Comparison of ENCODE assay signal across 17 mouse cellular contexts in genomic region chr5:131690781-131691180, GRCm38 (mm10).
DNase-seq lines count a peak whose midpoint lies in the region; ATAC-seq and TF ChIP-seq lines count a peak whose summit lies in the region.
"Had no signal": no experiment of that assay in that cellular context is flagged by ENCODE, and none has a peak within 500 bp of the region (broad histone marks: within the 10 kb centered on the region; RNA-seq: fewer than 3 reads in every experiment).

No protein-coding gene starts in this region.

- H3K27ac ChIP-seq in lung, embryonic 14.5 days (ENCODE audit: low read depth) = no peak overlapping the region
- no peak overlapping the region for H3K27ac ChIP-seq in midbrain, embryonic 15.5 days
- H3K27ac ChIP-seq: embryonic facial prominence, embryonic 10.5 days; forebrain, embryonic 15.5 days; left cerebral cortex, adult 2 months; limb, embryonic 12.5 days; liver, embryonic 13.5 days had no signal

- no peaks in the 10 kb centered on the region for H3K4me1 ChIP-seq in lung, embryonic 14.5 days (ENCODE audit: insufficient read depth)
- H3K4me1 ChIP-seq in midbrain, embryonic 15.5 days = peaks cover 16% of the 10 kb centered on the region; the same call in 1 of the 2 replicates
- H3K4me1 ChIP-seq: embryonic facial prominence, embryonic 10.5 days; limb, embryonic 12.5 days; liver, embryonic 13.5 days; megakaryocyte, embryonic 14.5 days had no signal

- no peak for TF ChIP-seq CTCF in lung, embryonic 14.5 days (IDR thresholded peaks at IDR 0.05; ENCODE audit: low read depth)

- no peaks in the 10 kb centered on the region for H3K36me3 ChIP-seq in lung, embryonic 14.5 days (ENCODE audit: insufficient read depth)
- H3K36me3 ChIP-seq in midbrain, embryonic 15.5 days (replicated peaks) = no peaks in the 10 kb centered on the region
- H3K36me3 ChIP-seq: embryonic facial prominence, embryonic 10.5 days; forebrain, embryonic 15.5 days; limb, embryonic 12.5 days; liver, embryonic 13.5 days had no signal

- DNase-seq in cerebellum, postnatal 36 days = peak; percentile 19 to 32
- DNase-seq in cerebellum, adult 9-10 months = no peak
- DNase-seq in lung, embryonic 14.5 days = peak; percentile 20
- no peak for DNase-seq in lung, postnatal 4 days
- peak; percentile 6 to 12 for DNase-seq in heart, adult 9 months (ENCODE audit: low spot score in 2 of 2)
- DNase-seq: cerebellum, adult 9-11 months; kidney, adult 18-20 months; kidney, postnatal 14 days; liver, embryonic 13.5 days; right cerebral cortex, adult 18-20 months had no signal

- H3K4me3 ChIP-seq in lung, embryonic 14.5 days (ENCODE audit: low read depth, low read length) = no peak overlapping the region
- H3K4me3 ChIP-seq in midbrain, embryonic 15.5 days = no peak overlapping the region
- H3K4me3 ChIP-seq: embryonic facial prominence, embryonic 10.5 days; forebrain, embryonic 15.5 days; left cerebral cortex, adult 2 months; limb, embryonic 12.5 days; liver, embryonic 13.5 days; megakaryocyte, embryonic 14.5 days had no signal

- 77% methylated on average over 1 of the region's 1 CpGs for WGBS in lung, embryonic 14.5 days
- 81% methylated on average over 1 of the region's 1 CpGs for WGBS in midbrain, embryonic 15.5 days

- no peak for ATAC-seq in lung, embryonic 14.5 days (ENCODE audit: insufficient read depth)
- no peak for ATAC-seq in megakaryocyte-erythroid progenitor cell, adult 5-6 weeks (replicated peaks; ENCODE audit: low FRiP score, low TSS enrichment, poor library complexity, severe bottlenecking)
- no peak for ATAC-seq in midbrain, embryonic 15.5 days (replicated peaks)
- ATAC-seq: forebrain, embryonic 15.5 days had no signal

- H3K9ac ChIP-seq in lung, embryonic 14.5 days = no peak overlapping the region
- no peak overlapping the region for H3K9ac ChIP-seq in midbrain, embryonic 15.5 days
- H3K9ac ChIP-seq: forebrain, embryonic 15.5 days; limb, embryonic 12.5 days; liver, embryonic 13.5 days had no signal

- H3K4me2 ChIP-seq in lung, embryonic 14.5 days = no peak overlapping the region
- no peak overlapping the region for H3K4me2 ChIP-seq in midbrain, embryonic 15.5 days
- H3K4me2 ChIP-seq: forebrain, embryonic 15.5 days; limb, embryonic 12.5 days; liver, embryonic 13.5 days had no signal

- H3K9me3 ChIP-seq in lung, embryonic 14.5 days (ENCODE audit: low read depth, low read length) = no peaks in the 10 kb centered on the region
- H3K9me3 ChIP-seq in midbrain, embryonic 15.5 days = no peaks in the 10 kb centered on the region
- H3K9me3 ChIP-seq: embryonic facial prominence, embryonic 10.5 days; forebrain, embryonic 15.5 days; limb, embryonic 12.5 days; liver, embryonic 13.5 days had no signal

- H3K27me3 ChIP-seq in lung, embryonic 14.5 days (ENCODE audit: insufficient read depth, low read length) = no peaks in the 10 kb centered on the region
- no peaks in the 10 kb centered on the region for H3K27me3 ChIP-seq in midbrain, embryonic 15.5 days (replicated peaks)
- H3K27me3 ChIP-seq: forebrain, embryonic 15.5 days; limb, embryonic 12.5 days; liver, embryonic 13.5 days had no signal

Comparison
In these comparisons a context has a peak if more than half of its experiments do, and no peak if none do; other contexts are left out.
1. DNase-seq: peak in cerebellum, postnatal 36 days (2 of 2), lung, embryonic 14.5 days (single experiment) and heart, adult 9 months (2 of 2); none in cerebellum, adult 9-10 months (single experiment) and lung, postnatal 4 days (0 of 2).